Mouse (Mus musculus) lung, embryonic 14.5 days (tissue): ENCODE data around the gene Stac. TPM values are rescaled to one million over a fixed set of nuclear protein-coding genes. Genes with fewer than 3 reads are reported as not detected.

Source experiments
- ATAC-seq: fragments of 200-750 bp; cut with Nextera tagmentation; 2 replicates; pipeline ENCODE4 v1.8.0; 2017; ENCODE audit warnings: mild to moderate bottlenecking, moderate TSS enrichment, moderate library complexity; ENCODE audit not compliant: insufficient read depth
- DNase-seq: peaks from one replicate; pipeline ENCODE4 v3.0.0-alpha.2; 2015
- H3K27ac ChIP-seq: fragments of 300-500 bp; sonication (generic); 2 replicates; pipeline ENCODE4 v1.5.1; 2014; ENCODE audit warnings: low read depth, mild to moderate bottlenecking, moderate library complexity
- H3K27me3 ChIP-seq: fragments of 300-500 bp; sonication (generic); 2 replicates; pipeline ENCODE4 v1.6.1; 2014; ENCODE audit warnings: low read length, control low read depth; ENCODE audit not compliant: insufficient read depth
- H3K36me3 ChIP-seq: fragments of 300-500 bp; sonication (generic); 2 replicates; pipeline ENCODE4 v1.6.1; 2014; ENCODE audit warnings: control low read depth; ENCODE audit not compliant: insufficient read depth
- H3K4me1 ChIP-seq: fragments of 300-500 bp; sonication (generic); 2 replicates; pipeline ENCODE4 v1.6.1; 2014; ENCODE audit warnings: antibody characterized with exemption, control low read depth; ENCODE audit not compliant: insufficient read depth
- H3K4me2 ChIP-seq: fragments of 300-500 bp; sonication (generic); 2 replicates; pipeline ENCODE4 v1.6.1; 2014; ENCODE audit warnings: mild to moderate bottlenecking
- H3K4me3 ChIP-seq: fragments of 300-500 bp; sonication (generic); 2 replicates; pipeline ENCODE4 v1.5.1; 2014; ENCODE audit warnings: low read depth, low read length
- H3K9ac ChIP-seq: fragments of 300-500 bp; sonication (generic); 2 replicates; pipeline ENCODE4 v1.6.1; 2014
- H3K9me3 ChIP-seq: fragments of 300-500 bp; sonication (generic); 2 replicates; pipeline ENCODE4 v1.6.1; 2016; ENCODE audit warnings: low read depth, low read length, control low read depth
- CTCF ChIP-seq: IDR thresholded peaks from 2 replicates; pipeline ENCODE4 v1.5.1; 2016; ENCODE audit warnings: antibody characterized with exemption, low read depth
- WGBS: fragments of 180-500 bp; shearing (Covaris S2); extraction: QIAGEN DNeasy Blood & Tissue Kit; methylation state at CpG from one replicate; pipeline ENCODE4 v1.1.7; 2014; 5-methylcytosine and 5-hydroxymethylcytosine counted together
- polyA plus RNA-seq: library from polyadenylated mRNA; unstranded; fragments of >200 nt; fragmentation: Nextera tagmentation; extraction: Ambion mirVana; gene quantifications from 2 replicates; pipeline ENCODE4 v1.2.1, GENCODE M21; 2014

The Stac gene
- polyA plus RNA-seq, 1 experiment from 2014 or later, result 0.12 TPM

DNA sequence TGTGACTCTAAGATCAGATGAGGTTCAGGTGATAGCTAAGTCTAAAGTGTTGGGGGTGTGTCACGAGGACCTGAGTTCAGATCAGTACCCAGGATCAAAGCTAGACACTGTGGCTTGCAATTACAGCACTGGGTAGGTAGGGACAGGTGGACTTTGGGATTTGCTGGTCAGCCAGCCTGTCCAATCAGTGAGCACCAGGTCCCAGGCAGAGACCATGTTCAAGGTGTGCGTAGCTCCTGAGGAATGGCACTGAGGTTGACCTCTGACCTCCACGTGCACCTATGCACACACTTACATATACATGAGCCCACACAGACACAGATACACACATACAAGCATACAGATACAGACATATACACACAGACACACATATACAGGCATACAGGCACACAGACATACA is 174.6 kb downstream of the Stac start:
- no peaks in the 10 kb centered on the region for H3K9me3 ChIP-seq
- 77% methylated on average over 3 of the region's 3 CpGs for WGBS
- DNase-seq (no peak), ATAC-seq (no peak)
- H3K9ac ChIP-seq, result no peak overlapping the region
- no peak for TF ChIP-seq CTCF
- H3K4me3 ChIP-seq, result no peak overlapping the region
- H3K36me3 ChIP-seq, result no peaks in the 10 kb centered on the region
- H3K27ac ChIP-seq, result no peak overlapping the region
- no peaks in the 10 kb centered on the region for H3K27me3 ChIP-seq
- H3K4me1 ChIP-seq, result no peaks in the 10 kb centered on the region
- no peak overlapping the region for H3K4me2 ChIP-seq

DNA sequence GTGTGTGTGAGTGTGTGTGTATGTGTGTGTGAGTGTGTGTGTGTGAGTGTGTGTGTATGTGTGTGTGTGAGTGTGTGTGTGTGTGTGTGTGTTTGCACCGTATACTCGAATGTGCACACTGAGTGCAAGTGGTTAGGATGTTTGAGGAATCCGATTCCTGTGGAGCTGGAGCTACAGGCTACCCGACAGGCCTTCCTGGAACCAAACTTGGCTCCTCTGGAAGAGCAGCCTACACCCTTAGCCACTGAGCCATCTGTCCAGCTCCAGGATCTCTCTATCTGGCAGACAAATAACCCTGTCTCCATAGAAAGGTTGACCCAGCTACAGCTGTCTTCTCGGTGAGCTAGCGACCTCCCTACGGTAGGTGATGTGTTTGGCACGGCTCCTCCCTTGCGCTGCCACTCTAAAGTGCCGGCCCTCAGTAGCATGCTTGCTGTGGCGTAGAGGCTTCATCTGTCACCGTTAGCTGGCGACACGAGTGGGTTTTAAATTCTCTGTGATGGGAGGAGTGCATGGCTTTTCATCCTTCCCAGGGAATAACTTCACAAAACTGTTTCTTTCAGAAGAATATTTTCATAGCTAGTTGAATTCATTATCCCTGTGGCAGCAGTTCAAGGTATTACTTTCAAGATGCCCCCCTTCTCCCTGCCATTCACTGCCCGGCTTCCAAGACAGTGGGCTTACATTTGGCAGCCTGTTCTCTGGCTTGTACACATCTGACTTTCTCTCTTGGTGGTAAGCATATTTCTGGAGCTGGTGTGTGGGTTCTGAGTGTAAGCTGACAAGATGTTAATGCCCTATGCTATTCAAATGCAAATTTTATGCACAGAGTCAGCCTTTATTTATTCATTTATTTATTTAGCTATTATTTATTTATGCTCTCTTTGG is 175.3 kb downstream of the Stac start:
- Histone ChIP-seq H3K9me3 (no peaks in the 10 kb centered on the region), H3K4me2 (no peak overlapping the region), H3K36me3 (no peaks in the 10 kb centered on the region), H3K4me1 (no peaks in the 10 kb centered on the region), H3K27ac (no peak overlapping the region), H3K27me3 (no peaks in the 10 kb centered on the region), H3K9ac (no peak overlapping the region), H3K4me3 (no peak overlapping the region)
- DNase-seq (no peak), ATAC-seq (no peak)
- WGBS, result 64% methylated on average over 15 of the region's 15 CpGs
- TF ChIP-seq CTCF, result no peak
